Mouse (Mus musculus): ENCODE data around the gene Tnfaip8l2.

DNA sequence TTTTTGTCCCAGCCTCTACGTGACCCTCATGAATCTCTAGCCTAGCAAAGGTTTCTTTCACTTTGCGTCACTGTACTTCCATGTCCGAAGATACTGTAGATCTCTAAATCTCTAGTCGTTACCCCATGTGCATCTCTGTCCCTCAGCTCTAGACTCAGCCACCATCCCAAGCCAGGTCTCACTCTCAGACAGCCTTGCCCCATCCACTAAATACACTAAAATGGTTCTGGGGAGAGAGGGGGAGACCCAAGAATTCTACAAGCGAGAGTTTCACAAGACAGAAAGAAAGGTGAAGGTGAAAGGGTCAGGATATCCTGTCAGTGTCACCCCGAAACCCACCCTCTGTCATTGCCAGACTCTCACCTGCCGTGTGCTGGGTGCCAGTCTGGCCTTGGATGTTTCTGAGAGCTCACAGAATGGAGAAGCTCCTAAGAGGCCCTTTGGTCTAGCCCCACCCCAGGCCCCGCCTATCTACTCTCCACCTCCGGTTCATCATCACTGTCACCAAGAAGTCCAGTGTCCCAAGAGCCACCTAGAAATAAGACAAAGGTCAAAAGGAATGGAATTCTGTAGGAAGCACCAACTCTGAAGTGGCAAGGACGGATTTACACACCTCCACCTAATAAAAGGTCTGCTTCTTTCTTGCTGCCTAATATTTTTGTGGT lies at the start of gene Tnfaip8l2:
- TF ChIP-seq CTCF (IDR thresholded peaks at IDR 0.05; ENCODE audit: low read depth, low read length) (no peak), GATA1 (IDR thresholded peaks at IDR 0.05; ENCODE audit: borderline replicate concordance, low read length) (no peak), POLR2AphosphoS5 (IDR thresholded peaks at IDR 0.05; ENCODE audit: insufficient replicate concordance, low read depth, low read length) (no peak), TAL1 (conservative IDR thresholded peaks at IDR 0.05; ENCODE audit: low read depth, low read length) (no peak), GATA2 (IDR thresholded peaks at IDR 0.05; ENCODE audit: borderline replicate concordance, low read depth, low read length) (no peak)
